Mouse (Mus musculus) heart, postnatal 14 days (tissue): ENCODE data around the gene Itga7. TPM values are rescaled to one million over a fixed set of nuclear protein-coding genes. Genes with fewer than 3 reads are reported as not detected.

ENCODE experiments used
- DNase-seq, 2 experiments: peaks; one replicate each; pipeline ENCODE4 v3.0.0; 2021 to 2022
- intact Hi-C: fragments of 180-260 bp; cut with DNase I; formaldehyde crosslinking; loops from one replicate; pipeline ENCODE4 v1.15.1; 2025
- total RNA-seq, 2 experiments: library from RNA; stranded (reverse); gene quantifications; 2 replicates each; pipeline ENCODE4 v1.2.3; 2021

Itga7 gene
- total RNA-seq, 2 experiments from 2014 or later, result 163 to 167 TPM

DNA sequence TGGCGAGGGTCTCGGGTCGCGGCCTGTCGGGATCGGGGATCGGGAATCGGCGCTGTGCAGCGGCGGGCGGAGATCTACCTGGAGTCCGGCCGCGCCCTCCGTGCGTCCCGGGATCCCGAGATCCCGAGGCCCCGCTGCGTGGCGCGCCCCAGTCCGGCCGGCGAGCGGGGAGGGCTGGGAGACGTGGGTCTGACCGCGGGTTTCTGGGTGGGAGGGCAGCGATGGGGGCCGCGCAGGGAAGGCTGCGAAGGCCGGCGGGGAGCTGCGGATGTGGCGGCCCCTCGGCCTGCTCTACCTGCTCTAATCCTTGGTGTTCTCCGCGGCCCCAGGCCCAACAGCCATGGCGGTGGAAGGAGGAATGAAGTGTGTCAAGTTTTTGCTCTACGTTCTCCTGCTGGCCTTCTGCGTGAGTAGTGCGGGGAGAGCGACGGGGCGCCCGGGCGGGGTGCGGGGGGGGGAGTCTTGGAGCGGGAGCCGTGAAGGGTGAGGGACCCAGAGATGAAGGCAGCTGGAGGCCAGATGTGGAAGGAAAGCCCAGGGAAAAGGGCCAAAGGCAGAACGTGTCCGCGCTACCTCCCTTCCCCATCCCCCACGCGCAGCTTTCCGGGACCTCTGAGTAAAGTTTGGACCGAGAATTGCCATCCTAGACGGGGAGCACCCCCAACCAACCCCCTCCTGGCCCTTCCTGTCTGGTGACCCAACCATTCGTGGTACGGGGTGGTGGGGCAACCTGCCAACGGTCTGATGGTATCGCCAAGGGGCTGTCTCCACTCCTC is 23.4 kb upstream of the Itga7 start:
- intact Hi-C loops, result no loop called here
- DNase-seq, result peak; percentile 59 to 69

- intact Hi-C loops, result no loop called here
- no peak for DNase-seq
Observed at GRCm38 (mm10) chr10:128911430-128911829, 22.2 kb upstream of the Itga7 start.

DNA sequence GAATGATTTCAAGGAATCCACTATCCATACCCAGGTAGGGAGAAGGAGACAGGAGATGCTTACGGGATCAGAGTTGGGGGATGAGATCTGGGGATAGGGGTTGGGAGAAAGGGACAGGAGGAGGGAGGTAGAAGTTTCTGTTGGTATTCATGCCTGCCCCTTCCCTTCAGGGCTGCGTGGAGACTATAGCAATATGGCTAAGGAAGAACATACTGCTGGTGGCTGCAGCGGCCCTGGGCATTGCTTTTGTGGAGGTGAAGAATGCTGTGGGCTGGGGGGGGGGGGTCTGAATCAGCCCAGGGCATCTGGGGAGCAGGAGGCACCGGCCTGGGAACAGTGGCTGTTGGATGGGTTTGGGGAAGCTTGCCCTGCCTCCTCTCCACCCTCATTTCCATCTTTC is 21.4 kb upstream of the Itga7 start:
- DNase-seq, result no peak
- intact Hi-C loops, result loop anchor here (2.0 kb wide), 1 partner anchor 25 kb away; no protein-coding TSS in a partner anchor

DNA sequence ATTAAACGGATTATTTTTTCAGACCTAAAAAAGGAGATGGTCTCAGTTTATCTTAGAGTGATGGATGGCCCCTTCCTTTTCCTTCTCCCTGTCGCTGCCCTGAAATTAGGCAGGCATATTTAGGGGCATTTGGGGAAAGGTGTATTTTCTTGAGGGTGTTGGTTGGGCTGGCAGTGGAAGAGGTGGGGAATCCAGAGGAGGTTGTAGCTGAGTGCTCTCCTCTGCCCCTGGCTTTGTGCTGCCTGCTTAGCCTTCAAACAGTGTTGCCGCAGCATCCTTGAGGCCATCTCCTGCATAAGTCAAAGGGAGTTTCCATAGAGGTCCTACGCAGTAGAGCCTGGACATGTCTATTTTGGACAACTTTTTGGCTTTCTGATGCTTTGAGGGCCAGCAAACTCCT is 20.8 kb upstream of the Itga7 start:
- DNase-seq, result no peak
- intact Hi-C loops, result loop anchor here (2.0 kb wide), 1 partner anchor 24 kb away; no protein-coding TSS in a partner anchor

DNA sequence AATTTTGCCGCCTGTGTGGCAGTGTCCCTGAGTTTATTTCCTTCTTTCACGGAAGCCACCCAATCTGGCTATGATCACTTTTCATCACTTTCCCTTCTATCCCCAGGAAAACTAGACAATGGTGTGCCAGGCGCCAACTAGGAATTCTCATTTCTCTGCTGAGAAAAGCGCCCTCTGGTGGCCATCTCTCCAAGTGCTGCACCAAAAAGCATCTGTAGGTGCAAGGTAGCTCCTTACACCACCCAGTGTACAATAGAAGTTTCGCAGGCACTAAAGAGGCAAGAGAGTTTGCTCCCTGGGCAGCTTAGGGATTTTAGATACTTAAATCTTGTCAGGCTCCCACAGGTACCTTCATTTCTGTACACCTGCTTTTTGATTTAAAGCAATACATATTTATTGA is 20.4 kb upstream of the Itga7 start:
- intact Hi-C loops, result loop anchor here (2.0 kb wide), 1 partner anchor 24 kb away; no protein-coding TSS in a partner anchor
- DNase-seq, result peak; percentile 85 to 94

DNA sequence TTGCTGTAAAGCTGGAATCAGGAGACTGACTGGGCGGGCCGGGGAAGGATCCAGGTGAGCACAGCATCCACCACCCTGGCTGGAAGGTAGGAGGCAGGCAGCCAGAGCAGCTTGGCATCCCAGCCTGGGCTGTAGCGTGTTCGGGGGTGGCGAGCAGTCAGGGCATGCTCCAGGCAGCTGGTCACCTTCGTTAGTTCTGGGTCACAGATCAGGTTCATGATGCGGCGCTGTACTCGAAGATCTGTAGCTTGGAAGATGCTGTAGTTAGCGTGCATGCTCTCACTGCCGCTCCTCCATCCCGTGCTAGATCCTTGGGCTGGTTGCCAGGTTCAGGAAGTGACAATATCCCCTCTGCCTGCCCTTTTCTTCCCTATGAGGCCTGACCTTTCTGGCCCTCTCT is 19.9 kb upstream of the Itga7 start:
- intact Hi-C loops, result loop anchor here (2.0 kb wide), 1 partner anchor 23 kb away; no protein-coding TSS in a partner anchor
- peak in 1 of 2 experiments; percentile 26 for DNase-seq

DNA sequence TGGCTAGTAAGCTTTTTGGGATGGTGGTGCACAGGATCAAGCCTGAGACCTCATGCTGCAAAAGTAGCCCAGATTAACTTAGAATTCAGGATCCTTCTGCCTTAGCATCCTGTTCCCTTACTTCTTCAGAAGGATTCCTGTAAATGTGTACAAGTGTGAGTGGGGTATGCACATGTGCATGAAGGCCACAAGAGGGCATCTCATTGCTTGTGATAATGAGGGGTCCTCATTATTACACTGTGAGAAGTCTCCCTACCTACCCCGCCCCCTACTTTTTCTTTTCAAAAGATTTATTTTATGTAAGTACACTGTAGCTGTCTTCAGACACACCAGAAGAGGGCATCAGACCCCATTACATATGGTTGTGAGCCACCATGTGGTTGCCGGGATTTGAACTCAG is 18.1 kb upstream of the Itga7 start:
- intact Hi-C loops, result loop anchor here (5.0 kb wide), 1 partner anchor 62 kb away; no protein-coding TSS in a partner anchor
- no peak for DNase-seq

DNA sequence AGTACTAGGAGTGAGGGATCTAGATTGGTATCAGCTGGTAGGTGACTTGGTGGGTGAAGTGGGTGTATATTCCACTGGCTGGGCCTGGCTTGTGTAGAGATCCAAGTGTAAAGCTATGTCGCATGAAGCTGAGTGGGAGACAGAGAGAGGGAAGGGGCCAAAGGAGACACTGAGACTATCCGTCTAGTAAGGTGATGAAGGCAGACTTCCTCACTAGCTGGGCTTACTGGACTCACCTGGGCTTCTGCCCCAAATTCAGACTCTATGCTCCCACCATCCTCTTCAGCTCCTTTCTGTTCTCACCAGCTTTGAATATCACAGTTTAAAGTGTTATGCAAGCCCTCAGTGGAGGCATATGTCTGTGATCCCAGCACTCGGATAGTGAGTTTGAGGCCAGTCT is 17.0 kb upstream of the Itga7 start:
- intact Hi-C loops, result loop anchor here (5.0 kb wide), 1 partner anchor 61 kb away; no protein-coding TSS in a partner anchor
- DNase-seq, result no peak

GRCm38 (mm10) chr10:128917400-128917799 is 16.2 kb upstream of the Itga7 start:
- intact Hi-C loops, result loop anchor here (5.0 kb wide), 1 partner anchor 60 kb away; no protein-coding TSS in a partner anchor

GRCm38 (mm10) chr10:128918246-128918645 is 15.4 kb upstream of the Itga7 start:
- intact Hi-C loops, result loop anchor here (5.0 kb wide), 1 partner anchor 59 kb away; no protein-coding TSS in a partner anchor
- DNase-seq, result peak; percentile 58 to 59

More at GRCm38 (mm10) chr10:128917400-128917799, 16.2 kb upstream of the Itga7 start:
- DNase-seq, result no peak

GRCm38 (mm10) chr10:128919203-128919631 is 14.4 kb upstream of the Itga7 start:
- intact Hi-C loops, result loop anchor here (5.0 kb wide), 1 partner anchor 58 kb away; no protein-coding TSS in a partner anchor
- peak; percentile 49 to 50 for DNase-seq

- DNase-seq, result no peak
- intact Hi-C loops, result loop anchor here (5.0 kb wide), 1 partner anchor 57 kb away; no protein-coding TSS in a partner anchor
Observed at GRCm38 (mm10) chr10:128919966-128920365, 13.7 kb upstream of the Itga7 start.

GRCm38 (mm10) chr10:128920736-128921161 is 12.9 kb upstream of the Itga7 start:
- DNase-seq, result peak in 1 of 2 experiments; percentile 49

GRCm38 (mm10) chr10:128921251-128921650 is 12.4 kb upstream of the Itga7 start:
- intact Hi-C loops, result no loop called here
- no peak for DNase-seq

More at GRCm38 (mm10) chr10:128920736-128921161, 12.9 kb upstream of the Itga7 start:
- intact Hi-C loops, result no loop called here

- DNase-seq, result no peak
- intact Hi-C loops, result no loop called here
Observed at GRCm38 (mm10) chr10:128921883-128922821, 11.5 kb upstream of the Itga7 start.

DNA sequence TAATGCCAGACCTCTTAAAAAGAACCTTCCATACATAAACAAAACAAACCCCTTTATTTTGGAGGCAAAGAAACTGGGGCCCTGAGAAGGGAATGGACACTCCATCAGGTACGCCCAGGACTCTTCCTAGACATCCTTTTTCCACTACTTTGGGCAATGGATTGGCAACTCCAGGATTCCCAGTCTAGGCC is 10.9 kb upstream of the Itga7 start, which contains the start of gene Rdh5:
TSS of gene Rdh5 (minus strand) at position 67 of the 191 bp plus-strand sequence.
- intact Hi-C loops, result no loop called here
- DNase-seq, result no peak

DNA sequence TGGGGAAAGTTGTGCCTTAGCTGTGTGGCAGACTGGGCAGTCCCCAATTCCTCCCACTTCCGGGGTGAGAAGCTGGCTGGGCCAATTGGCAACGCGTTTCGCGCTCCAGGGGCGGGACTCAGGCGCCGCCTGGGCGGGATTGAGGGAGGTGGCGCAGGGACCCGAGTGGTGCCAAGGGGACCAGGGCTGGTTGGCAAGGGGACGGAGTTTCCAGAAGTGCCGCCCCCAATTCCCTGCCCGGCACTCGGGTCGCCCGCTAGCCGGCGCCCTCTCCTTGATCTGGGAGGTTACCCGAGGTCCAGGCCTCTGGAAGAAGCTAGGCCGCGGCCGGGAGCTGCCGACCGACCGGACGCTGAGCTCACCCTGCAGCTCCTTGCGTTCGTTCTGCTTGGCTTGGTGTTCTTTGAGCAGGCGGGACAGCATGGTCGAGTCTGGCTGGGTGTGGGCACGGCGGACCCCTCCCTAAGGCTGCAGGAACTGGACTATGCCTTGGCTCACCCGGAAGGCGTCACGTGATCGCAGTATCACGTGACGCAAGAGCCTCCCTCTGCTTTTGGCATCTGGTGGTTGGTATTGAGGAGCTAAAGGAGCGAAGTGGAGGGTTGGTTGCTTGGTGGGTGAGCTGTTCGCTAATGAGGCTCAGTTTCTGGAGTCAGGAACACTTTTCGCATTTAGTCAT is 10.5 kb upstream of the Itga7 start:
- intact Hi-C loops, result no loop called here

DNA sequence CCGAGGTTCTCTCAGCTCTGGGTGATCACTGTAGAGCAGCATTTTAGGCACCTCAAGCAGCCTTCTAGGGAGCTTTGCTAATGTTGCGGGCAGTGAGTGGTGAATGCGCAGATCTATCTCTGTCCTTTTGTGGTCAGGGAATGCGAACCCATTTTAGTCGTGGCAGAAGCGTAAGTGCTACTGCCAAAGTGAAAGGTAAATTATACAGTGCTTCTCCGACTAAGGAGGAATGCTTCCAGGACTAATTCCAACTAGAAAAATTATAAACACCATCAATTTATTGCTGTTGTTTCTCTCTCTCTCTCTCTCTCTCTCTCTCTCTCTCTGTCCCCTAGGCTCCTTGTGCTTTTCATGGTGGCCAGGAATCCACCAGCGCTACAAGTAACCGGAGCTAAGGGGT is 9.7 kb upstream of the Itga7 start, which contains the start of gene Bloc1s1:
TSS of gene Bloc1s1 (minus strand) at position 101 of the 400 bp plus-strand sequence.
- DNase-seq, result no peak
- intact Hi-C loops, result no loop called here

More for the DNA sequence above, 10.5 kb upstream of the Itga7 start:
- DNase-seq, result peak; percentile 94 to 97

DNA sequence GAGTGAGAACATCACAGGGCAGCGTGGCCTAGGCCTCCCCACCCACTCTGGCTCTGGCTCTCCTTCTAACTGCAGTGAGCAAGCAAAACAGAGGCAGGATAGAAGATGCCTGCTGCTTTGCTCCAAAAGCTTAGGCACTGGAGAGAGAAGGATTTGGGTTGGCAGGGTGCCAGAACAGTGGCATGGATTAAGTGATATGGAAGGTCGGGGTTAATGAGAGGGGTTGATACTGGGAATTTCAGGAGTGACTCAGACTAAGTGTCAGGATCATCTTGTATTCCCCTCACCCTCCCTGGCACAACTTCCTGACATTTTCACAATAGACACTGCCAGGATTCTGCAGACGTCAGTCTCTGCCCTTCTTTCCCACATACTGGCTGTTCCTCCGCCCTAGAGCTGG is 5.3 kb upstream of the Itga7 start:
- DNase-seq, result peak in 1 of 2 experiments; percentile 22
- intact Hi-C loops, result no loop called here
